Mouse (Mus musculus) heart, embryonic 11.5 days (tissue): ENCODE results near the gene Parp14. TPM values are rescaled to one million over a fixed set of nuclear protein-coding genes. Genes with fewer than 3 reads are reported as not detected.

ENCODE experiments used
- ATAC-seq: fragments of 200-750 bp; cut with Nextera tagmentation; replicated peaks from 2 replicates; pipeline ENCODE4 v1.8.0; 2017; ENCODE audit warnings: moderate library complexity; ENCODE audit not compliant: insufficient number of reproducible peaks, low FRiP score, low TSS enrichment
- H3K27ac ChIP-seq: fragments of 300-500 bp; sonication (generic); 2 replicates; pipeline ENCODE4 v1.5.1; 2014; ENCODE audit warnings: mild to moderate bottlenecking, low read depth, low read length
- H3K27me3 ChIP-seq: fragments of 300-500 bp; sonication (generic); 2 replicates; pipeline ENCODE4 v1.6.1; 2014; ENCODE audit warnings: mild to moderate bottlenecking, low read length, mixed read lengths; ENCODE audit not compliant: control insufficient read depth, insufficient read depth
- H3K36me3 ChIP-seq: fragments of 300-500 bp; sonication (generic); 2 replicates; pipeline ENCODE4 v1.6.1; 2014; ENCODE audit warnings: mild to moderate bottlenecking, low read length, moderate library complexity, mixed read lengths; ENCODE audit not compliant: control insufficient read depth, insufficient read depth
- H3K4me1 ChIP-seq: fragments of 300-500 bp; sonication (generic); 2 replicates; pipeline ENCODE4 v1.6.1; 2014; ENCODE audit warnings: low read length; ENCODE audit not compliant: control insufficient read depth, insufficient read depth
- H3K4me2 ChIP-seq: fragments of 300-500 bp; sonication (generic); 2 replicates; pipeline ENCODE4 v1.6.1; 2014; ENCODE audit warnings: mild to moderate bottlenecking, moderate library complexity
- H3K4me3 ChIP-seq: fragments of 300-500 bp; sonication (generic); 2 replicates; pipeline ENCODE4 v1.5.1; 2014; ENCODE audit warnings: low read depth, low read length
- H3K9ac ChIP-seq: fragments of 300-500 bp; sonication (generic); 2 replicates; pipeline ENCODE4 v1.6.1; 2014; ENCODE audit warnings: mild to moderate bottlenecking, low read depth, low read length, moderate library complexity
- H3K9me3 ChIP-seq: fragments of 300-500 bp; sonication (generic); replicated peaks from 2 replicates; pipeline ENCODE4 v1.6.1; 2016; ENCODE audit warnings: low read length; ENCODE audit not compliant: control insufficient read depth
- WGBS: fragments of 180-500 bp; shearing (Covaris S2); extraction: QIAGEN DNeasy Blood & Tissue Kit; methylation state at CpG from one replicate; pipeline ENCODE4 v1.1.7; 2014; ENCODE audit not compliant: insufficient replicate concordance; 5-methylcytosine and 5-hydroxymethylcytosine counted together
- polyA plus RNA-seq: library from polyadenylated mRNA; unstranded; fragments of >200 nt; fragmentation: Nextera tagmentation; extraction: Ambion mirVana; gene quantifications from 2 replicates; pipeline ENCODE4 v1.2.1, GENCODE M21; 2014

Gene Parp14
- polyA plus RNA-seq, 1 experiment from 2014 or later, result 0.29 TPM

GRCm38 (mm10) chr16:35856766-35857165, 14.6 kb downstream of the Parp14 start:
- Histone ChIP-seq H3K4me3 (no peak overlapping the region), H3K4me1 (0 out of 2 replicates have a peak, but pooled peaks cover 2% of the 10 kb centered on the region), H3K4me2 (peak overlapping the region; percentile 41; the same call in 1 of the 2 replicates), H3K9me3 (no peaks in the 10 kb centered on the region), H3K36me3 (no peaks in the 10 kb centered on the region), H3K9ac (no peak overlapping the region), H3K27ac (no peak overlapping the region), H3K27me3 (no peaks in the 10 kb centered on the region)
- 0 out of 2 replicates have a peak, but pooled peaks have one; percentile 39 for ATAC-seq
- 48% methylated on average over 18 of the region's 18 CpGs for WGBS

- Histone ChIP-seq H3K4me1 (0 out of 2 replicates have a peak, but pooled peaks cover 2% of the 10 kb centered on the region), H3K4me2 (no peak overlapping the region), H3K4me3 (no peak overlapping the region), H3K27ac (no peak overlapping the region), H3K36me3 (no peaks in the 10 kb centered on the region), H3K9ac (no peak overlapping the region), H3K9me3 (no peaks in the 10 kb centered on the region), H3K27me3 (no peaks in the 10 kb centered on the region)
- ATAC-seq, result no peak
- WGBS, result 56% methylated on average over 4 of the region's 4 CpGs
These were observed 15.5 kb downstream of the Parp14 start for GRCm38 (mm10) chr16:35855846-35856245.

GRCm38 (mm10) chr16:35847138-35847537, 24.2 kb downstream of the Parp14 start:
- no peak overlapping the region for H3K9ac ChIP-seq

GRCm38 (mm10) chr16:35839680-35840079, 31.7 kb downstream of the Parp14 start:
- H3K9ac ChIP-seq, result no peak overlapping the region
- no peaks in the 10 kb centered on the region for H3K27me3 ChIP-seq
- H3K4me3 ChIP-seq, result no peak overlapping the region
- 14% methylated on average over 1 of the region's 1 CpGs for WGBS
- no peaks in the 10 kb centered on the region for H3K36me3 ChIP-seq
- no peaks in the 10 kb centered on the region for H3K9me3 ChIP-seq
- ATAC-seq, result no peak
- H3K27ac ChIP-seq, result no peak overlapping the region
- H3K4me2 ChIP-seq, result no peak overlapping the region
- H3K4me1 ChIP-seq, result no peaks in the 10 kb centered on the region

More at GRCm38 (mm10) chr16:35847138-35847537, 24.2 kb downstream of the Parp14 start:
- H3K4me1 ChIP-seq, result no peaks in the 10 kb centered on the region
- H3K36me3 ChIP-seq, result no peaks in the 10 kb centered on the region
- no peak overlapping the region for H3K4me3 ChIP-seq
- ATAC-seq, result no peak
- no peaks in the 10 kb centered on the region for H3K27me3 ChIP-seq
- H3K27ac ChIP-seq, result no peak overlapping the region
- H3K9me3 ChIP-seq, result no peaks in the 10 kb centered on the region
- no peak overlapping the region for H3K4me2 ChIP-seq

- no peak overlapping the region for H3K27ac ChIP-seq
- H3K9ac ChIP-seq, result no peak overlapping the region
- no peak overlapping the region for H3K4me3 ChIP-seq
- H3K4me2 ChIP-seq, result no peak overlapping the region
- WGBS, result 84% methylated on average over 8 of the region's 8 CpGs
- ATAC-seq, result no peak
- H3K4me1 ChIP-seq, result no peaks in the 10 kb centered on the region
- H3K27me3 ChIP-seq, result no peaks in the 10 kb centered on the region
- no peaks in the 10 kb centered on the region for H3K9me3 ChIP-seq
- no peaks in the 10 kb centered on the region for H3K36me3 ChIP-seq
These were observed 36.7 kb downstream of the Parp14 start for GRCm38 (mm10) chr16:35834653-35835052.

GRCm38 (mm10) chr16:35832926-35833325, 38.4 kb downstream of the Parp14 start:
- H3K9me3 ChIP-seq, result no peaks in the 10 kb centered on the region
- H3K9ac ChIP-seq, result no peak overlapping the region
- H3K4me3 ChIP-seq, result no peak overlapping the region
- no peaks in the 10 kb centered on the region for H3K4me1 ChIP-seq
- 0 out of 2 replicates have a peak, but pooled peaks cover 1% of the 10 kb centered on the region for H3K36me3 ChIP-seq
- WGBS, result 75% methylated on average over 3 of the region's 3 CpGs
- H3K27ac ChIP-seq, result no peak overlapping the region
- H3K4me2 ChIP-seq, result no peak overlapping the region
- ATAC-seq, result no peak
- H3K27me3 ChIP-seq, result no peaks in the 10 kb centered on the region

- no peak overlapping the region for H3K9ac ChIP-seq
- WGBS, result 23% methylated on average over 7 of the region's 7 CpGs
- H3K27me3 ChIP-seq, result no peaks in the 10 kb centered on the region
- H3K4me3 ChIP-seq, result no peak overlapping the region
- no peak for ATAC-seq
- H3K4me2 ChIP-seq, result no peak overlapping the region
- no peak overlapping the region for H3K27ac ChIP-seq
- no peaks in the 10 kb centered on the region for H3K9me3 ChIP-seq
- no peaks in the 10 kb centered on the region for H3K4me1 ChIP-seq
- H3K36me3 ChIP-seq, result peaks cover 7% of the 10 kb centered on the region; the same call in 1 of the 2 replicates
These were observed 41.3 kb downstream of the Parp14 start for GRCm38 (mm10) chr16:35829999-35830398.

- Histone ChIP-seq H3K36me3 (no peaks in the 10 kb centered on the region), H3K4me2 (no peak overlapping the region), H3K27ac (no peak overlapping the region), H3K9ac (no peak overlapping the region), H3K9me3 (no peaks in the 10 kb centered on the region), H3K4me3 (no peak overlapping the region), H3K4me1 (no peaks in the 10 kb centered on the region), H3K27me3 (no peaks in the 10 kb centered on the region)
- WGBS, result 40% methylated on average over 13 of the region's 13 CpGs
- no peak; the same call in 1 of the 2 replicates for ATAC-seq
These were observed 53.9 kb downstream of the Parp14 start for GRCm38 (mm10) chr16:35817255-35818089.

GRCm38 (mm10) chr16:35813119-35813518, 58.2 kb downstream of the Parp14 start:
- H3K27ac ChIP-seq, result no peak overlapping the region
- H3K36me3 ChIP-seq, result no peaks in the 10 kb centered on the region
- no peak overlapping the region for H3K9ac ChIP-seq
- H3K9me3 ChIP-seq, result no peaks in the 10 kb centered on the region
- WGBS, result 65% methylated on average over 3 of the region's 3 CpGs
- no peak for ATAC-seq
- H3K4me1 ChIP-seq, result no peaks in the 10 kb centered on the region
- no peaks in the 10 kb centered on the region for H3K27me3 ChIP-seq
- H3K4me3 ChIP-seq, result no peak overlapping the region
- H3K4me2 ChIP-seq, result no peak overlapping the region
